Mouse (Mus musculus) lung, adult 2 months (tissue): ENCODE data around the gene Spg21.

Source experiments
- CTCF ChIP-seq: fragments of 200-500 bp; IDR thresholded peaks from 2 replicates; pipeline ENCODE4 v1.5.1; 2011; ENCODE audit warnings: mild to moderate bottlenecking, low read length, control low read depth; ENCODE audit not compliant: insufficient read depth
- POLR2A ChIP-seq: fragments of 200-500 bp; IDR thresholded peaks from 2 replicates; pipeline ENCODE4 v1.6.1; 2011; ENCODE audit warnings: low read depth, mild to moderate bottlenecking, control low read depth, low read length, borderline replicate concordance; ENCODE audit errors: extremely low read depth

- TF ChIP-seq CTCF (no peak), POLR2A (no peak; the same call in 1 of the 2 replicates)
Observed at GRCm38 (mm10) chr9:65460732-65461442, at the start of gene Spg21.
